Mouse (Mus musculus) kidney, postnatal 14 days (tissue): ENCODE measurements at regions not wholly inside any gene's neighbourhood (a gene's known extent, or its start where the extent isn't known, plus 50 kb on each side); places are given as distances from the start of the nearest gene placed in this dataset.

Experiments used
- DNase-seq: peaks from one replicate; pipeline ENCODE4 v3.0.0; 2022; ENCODE audit warnings: mixed read lengths

GRCm38 (mm10) chr10:39216142-39216904 lies 52.7 kb upstream of the Ccn6 start:
- DNase-seq: no peak

- no peak for DNase-seq
These were observed 51.0 kb upstream of the Ccn6 start for GRCm38 (mm10) chr10:39214563-39214962.
